Mouse (Mus musculus) erythroblast, embryonic 14.5 days (primary cell): Measurements from ENCODE around the gene Wnt3.

Experiments used
- GATA1 ChIP-seq: IDR thresholded peaks from 2 replicates; pipeline ENCODE4 v1.6.1; 2012; ENCODE audit warnings: low read length, inconsistent platforms, mixed read lengths
- TAL1 ChIP-seq: IDR thresholded peaks from 3 replicates; pipeline ENCODE4 v1.6.1; 2012; ENCODE audit warnings: low read length, inconsistent platforms, mixed read lengths

DNA sequence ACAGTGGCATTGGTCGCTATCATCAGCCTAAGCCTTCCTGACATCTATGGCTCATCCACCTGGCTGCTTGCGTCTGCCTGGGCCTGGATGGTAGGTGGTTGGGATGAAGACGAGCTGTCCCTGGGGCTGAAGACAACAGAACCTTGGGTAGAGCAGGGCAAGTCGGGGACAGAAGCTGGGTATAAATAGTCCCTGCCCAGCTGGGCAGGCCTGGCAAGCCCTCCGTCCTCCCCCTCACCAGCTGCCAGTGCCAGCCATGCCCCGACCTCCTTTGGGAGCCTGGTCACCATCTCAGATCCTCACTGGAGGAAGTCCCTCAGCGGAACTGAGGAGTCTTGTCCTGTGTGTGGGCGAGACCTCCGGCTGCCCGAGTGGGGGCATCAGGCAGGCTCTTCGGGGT is 30.2 kb downstream of the Wnt3 start:
- TF ChIP-seq GATA1: no peak
- no peak for TF ChIP-seq TAL1
